Mouse (Mus musculus) liver, postnatal 0 days (tissue): ENCODE results near the gene Cmbl. TPM values are rescaled to one million over a fixed set of nuclear protein-coding genes. Genes with fewer than 3 reads are reported as not detected.

Source experiments
- ATAC-seq: fragments of 200-750 bp; cut with Nextera tagmentation; 2 replicates; pipeline ENCODE4 v1.8.0; 2017; ENCODE audit warnings: mild to moderate bottlenecking, moderate library complexity
- DNase-seq: peaks from one replicate; pipeline ENCODE4 v3.0.0-alpha.2; 2016
- H3K27ac ChIP-seq: fragments of 300-500 bp; sonication (generic); 2 replicates; pipeline ENCODE4 v1.5.1; 2014; ENCODE audit warnings: antibody characterized with exemption, moderate library complexity, mild to moderate bottlenecking, low read depth
- H3K27me3 ChIP-seq: fragments of 300-500 bp; sonication (generic); 2 replicates; pipeline ENCODE4 v1.6.1; 2014; ENCODE audit warnings: low read length, control low read depth, mixed read lengths; ENCODE audit not compliant: insufficient read depth
- H3K36me3 ChIP-seq: fragments of 300-500 bp; sonication (generic); replicated peaks from 2 replicates; pipeline ENCODE4 v1.6.1; 2014; ENCODE audit warnings: mild to moderate bottlenecking, control low read depth, low read length, moderate library complexity, mixed read lengths; ENCODE audit not compliant: insufficient read depth
- H3K4me1 ChIP-seq: fragments of 300-500 bp; sonication (generic); 2 replicates; pipeline ENCODE4 v1.6.1; 2014; ENCODE audit warnings: antibody characterized with exemption, mild to moderate bottlenecking, control low read depth; ENCODE audit not compliant: insufficient read depth
- H3K4me2 ChIP-seq: fragments of 300-500 bp; sonication (generic); 2 replicates; pipeline ENCODE4 v1.6.1; 2014; ENCODE audit warnings: low read depth, mild to moderate bottlenecking, low read length, moderate library complexity, mixed read lengths
- H3K4me3 ChIP-seq: fragments of 300-500 bp; sonication (generic); 2 replicates; pipeline ENCODE4 v1.5.1; 2014; ENCODE audit warnings: low read depth, low read length
- H3K9ac ChIP-seq: fragments of 300-500 bp; sonication (generic); replicated peaks from 2 replicates; pipeline ENCODE4 v1.6.1; 2014; ENCODE audit warnings: mild to moderate bottlenecking, moderate library complexity
- H3K9me3 ChIP-seq: fragments of 300-500 bp; sonication (generic); 2 replicates; pipeline ENCODE4 v1.6.1; 2016; ENCODE audit warnings: mild to moderate bottlenecking, control low read depth, low read length, mixed read lengths
- CTCF ChIP-seq: sonication (generic); IDR thresholded peaks from 2 replicates; pipeline ENCODE4 v1.5.1; 2016; ENCODE audit warnings: antibody characterized with exemption, low read depth
- EP300 ChIP-seq: IDR thresholded peaks from 2 replicates; pipeline ENCODE4 v1.6.1; 2016; ENCODE audit warnings: antibody characterized with exemption, low read depth, mild to moderate bottlenecking
- WGBS: fragments of 180-500 bp; shearing (Covaris S2); extraction: QIAGEN DNeasy Blood & Tissue Kit; methylation state at CpG from one replicate; pipeline ENCODE4 v1.1.7; 2014; ENCODE audit not compliant: insufficient replicate concordance; 5-methylcytosine and 5-hydroxymethylcytosine counted together
- polyA plus RNA-seq: library from polyadenylated mRNA; unstranded; fragments of >200 nt; fragmentation: Nextera tagmentation; extraction: Ambion mirVana; gene quantifications from 2 replicates; pipeline ENCODE4 v1.2.1, GENCODE M21; 2015

The Cmbl gene
- polyA plus RNA-seq, 1 experiment from 2014 or later: 113 TPM

DNA sequence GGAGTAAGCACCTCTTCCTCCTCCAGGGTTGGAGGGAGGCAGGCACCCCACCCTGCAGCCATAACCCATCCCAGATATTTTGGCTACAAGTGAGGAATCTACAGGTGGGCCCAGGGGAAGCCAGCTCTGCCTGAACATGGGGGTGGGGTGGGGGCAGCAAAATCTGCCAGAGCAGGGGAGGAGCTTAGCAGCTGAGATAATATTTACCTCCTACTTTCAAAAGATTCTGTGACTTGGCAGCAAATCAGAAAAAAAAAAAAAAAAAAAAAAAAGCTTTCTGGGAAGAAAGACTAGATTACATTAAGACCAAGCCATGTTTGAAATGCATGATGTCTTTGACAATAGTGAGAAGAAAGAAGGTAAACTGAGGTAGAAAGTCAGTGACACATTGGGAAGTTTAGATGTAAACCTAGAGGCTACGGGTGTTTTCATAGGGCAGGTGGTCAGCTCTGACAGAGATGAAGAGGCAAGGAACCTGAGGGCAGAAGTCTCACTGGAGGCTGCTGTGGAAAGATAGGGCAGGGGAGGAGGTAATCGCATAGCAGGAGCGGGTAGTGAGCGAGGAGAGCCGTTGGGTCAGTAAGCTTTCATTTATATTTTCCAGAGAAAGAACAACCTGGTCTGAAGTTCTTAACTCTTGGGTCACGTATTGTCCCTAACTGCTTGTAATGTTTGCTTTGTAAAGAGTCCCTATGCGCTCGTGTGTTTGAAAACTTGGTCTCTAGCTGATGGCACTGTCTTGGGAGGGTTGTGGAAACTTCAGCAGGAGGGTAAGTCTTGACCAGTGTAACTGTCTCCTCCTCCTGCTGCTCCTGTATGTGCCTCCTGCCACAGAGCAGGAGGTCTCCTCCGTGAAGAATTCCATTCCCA lies 25.3 kb upstream of the Cmbl start:
- H3K27ac ChIP-seq: peak overlapping the region; percentile 74
- 33% methylated on average over 9 of the region's 9 CpGs for WGBS

DNA sequence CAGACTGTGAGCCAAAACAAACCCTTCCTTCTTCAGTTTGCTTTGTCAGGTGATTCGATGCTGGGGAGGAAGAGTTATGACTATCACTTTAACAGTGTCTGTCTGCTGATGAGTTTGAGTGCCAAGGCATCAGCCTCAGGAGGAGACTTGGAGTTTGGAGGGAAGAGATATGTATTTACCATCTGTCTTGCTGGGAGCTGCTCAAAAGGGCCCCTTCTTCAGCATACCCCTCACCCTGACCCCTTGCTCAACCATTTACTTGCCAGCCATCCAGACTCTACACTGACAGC lies 24.7 kb upstream of the Cmbl start:
- peak overlapping the region; percentile 24 for H3K4me3 ChIP-seq
- TF ChIP-seq EP300 (no peak), CTCF (no peak)
- no peaks in the 10 kb centered on the region for H3K36me3 ChIP-seq
- peak; percentile 44 for ATAC-seq
- peak overlapping the region; percentile 49 for H3K9ac ChIP-seq
- peak overlapping the region; percentile 74 for H3K27ac ChIP-seq
- no peak for DNase-seq
- H3K4me2 ChIP-seq: peak overlapping the region; percentile 53
- H3K9me3 ChIP-seq: no peaks in the 10 kb centered on the region
- no peaks in the 10 kb centered on the region for H3K27me3 ChIP-seq
- WGBS: 17% methylated on average over 1 of the region's 1 CpGs
- peaks cover 61% of the 10 kb centered on the region for H3K4me1 ChIP-seq

More for the DNA sequence above, 25.3 kb upstream of the Cmbl start:
- Histone ChIP-seq H3K4me3 (peak overlapping the region; percentile 24), H3K4me2 (peak overlapping the region; percentile 53), H3K36me3 (no peaks in the 10 kb centered on the region), H3K4me1 (peaks cover 62% of the 10 kb centered on the region), H3K9me3 (no peaks in the 10 kb centered on the region), H3K27me3 (no peaks in the 10 kb centered on the region), H3K9ac (peak overlapping the region; percentile 49)
- ATAC-seq: peak; percentile 82
- TF ChIP-seq CTCF: no peak
- TF ChIP-seq EP300: peak; percentile 93
- DNase-seq: peak; percentile 49

- Histone ChIP-seq H3K36me3 (no peaks in the 10 kb centered on the region), H3K9me3 (no peaks in the 10 kb centered on the region), H3K27me3 (no peaks in the 10 kb centered on the region), H3K9ac (no peak overlapping the region), H3K4me1 (peaks cover 52% of the 10 kb centered on the region), H3K4me3 (no peak overlapping the region), H3K27ac (peak overlapping the region; percentile 71), H3K4me2 (peak overlapping the region; percentile 48)
- TF ChIP-seq CTCF (no peak), EP300 (no peak)
- DNase-seq (no peak), ATAC-seq (no peak)
- 12% methylated on average over 10 of the region's 10 CpGs for WGBS
Observed at GRCm38 (mm10) chr15:31542013-31542958, 22.9 kb upstream of the Cmbl start.

DNA sequence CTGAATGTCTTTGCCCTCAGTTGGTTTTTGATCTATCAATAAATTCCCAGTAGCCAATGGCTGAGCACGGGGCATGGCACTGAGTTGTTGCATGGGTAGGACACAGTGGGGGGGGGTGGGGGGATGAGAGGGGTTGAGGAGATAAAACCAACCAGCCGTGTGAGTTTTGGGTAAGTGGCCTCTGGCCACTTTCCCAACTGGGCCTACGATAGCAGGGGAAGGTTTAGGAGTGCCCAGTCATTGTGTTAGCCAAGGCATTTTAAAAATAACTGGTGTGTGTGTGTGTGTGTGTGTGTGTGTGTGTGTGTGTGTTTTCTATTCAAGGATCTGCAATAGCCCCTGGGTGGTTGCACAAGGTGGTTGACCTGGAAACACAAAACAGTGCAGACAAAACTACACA lies 21.9 kb upstream of the Cmbl start:
- Histone ChIP-seq H3K9ac (no peak overlapping the region), H3K36me3 (no peaks in the 10 kb centered on the region), H3K27ac (0 out of 2 replicates have a peak overlapping the region, but pooled peaks have one; percentile 71), H3K9me3 (no peaks in the 10 kb centered on the region), H3K4me1 (peaks cover 53% of the 10 kb centered on the region), H3K27me3 (no peaks in the 10 kb centered on the region), H3K4me3 (no peak overlapping the region), H3K4me2 (no peak overlapping the region)
- TF ChIP-seq EP300: no peak
- DNase-seq (no peak), ATAC-seq (peak; percentile 16; the same call in 1 of the 2 replicates)
- 9% methylated on average over 3 of the region's 3 CpGs for WGBS

- TF ChIP-seq EP300 (peak; percentile 18; the same call in 1 of the 2 replicates), CTCF (no peak)
- Histone ChIP-seq H3K4me1 (peaks cover 49% of the 10 kb centered on the region), H3K9me3 (no peaks in the 10 kb centered on the region), H3K9ac (no peak overlapping the region), H3K36me3 (no peaks in the 10 kb centered on the region), H3K4me2 (peak overlapping the region; percentile 4; the same call in 1 of the 2 replicates), H3K4me3 (no peak overlapping the region), H3K27me3 (no peaks in the 10 kb centered on the region), H3K27ac (peak overlapping the region; percentile 60)
- no peak for DNase-seq
- 41% methylated on average over 1 of the region's 1 CpGs for WGBS
- peak; percentile 78 for ATAC-seq
Observed at GRCm38 (mm10) chr15:31545058-31545457, 20.1 kb upstream of the Cmbl start.

GRCm38 (mm10) chr15:31546291-31546690 lies 18.9 kb upstream of the Cmbl start:
- Histone ChIP-seq H3K27me3 (no peaks in the 10 kb centered on the region), H3K4me2 (no peak overlapping the region), H3K27ac (no peak overlapping the region), H3K4me3 (no peak overlapping the region), H3K9me3 (no peaks in the 10 kb centered on the region), H3K36me3 (no peaks in the 10 kb centered on the region), H3K4me1 (peaks cover 37% of the 10 kb centered on the region), H3K9ac (no peak overlapping the region)
- DNase-seq (no peak), ATAC-seq (no peak)
- 87% methylated on average over 6 of the region's 6 CpGs for WGBS
- TF ChIP-seq EP300 (no peak), CTCF (no peak)
